Mouse (Mus musculus) Patski (cell line): ENCODE measurements around the gene Svep1. TPM values are rescaled to one million over a fixed set of nuclear protein-coding genes. Genes with fewer than 3 reads are reported as not detected.

Source experiments
- ATAC-seq: fragments of 100-300 bp; one replicate; pipeline ENCODE4 v1.8.0; 2021
- CTCF ChIA-PET: fragments of 350-600 bp; sonication (Branson Sonifier 250); formaldehyde crosslinking; loops from one replicate; lab custom pipeline; 2022; ENCODE audit warnings: inconsistent platforms; lab: Charles Lee
- POLR2A ChIA-PET: fragments of 350-600 bp; sonication (Branson Sonifier 250); formaldehyde crosslinking; loops from one replicate; lab custom pipeline; 2022; ENCODE audit warnings: antibody characterized with exemption, inconsistent platforms; lab: Charles Lee
- DNase-seq: peaks from one replicate; pipeline ENCODE4 v3.0.0-alpha.2; 2011; ENCODE audit warnings: low read depth, low spot score
- H3K27me3 ChIP-seq: fragments of 371-371 bp; one replicate; pipeline ENCODE4 v1.5.1; 2021
- CTCF ChIP-seq: fragments of 100-300 bp; IDR thresholded peaks from one replicate; pipeline ENCODE4 v1.5.1; 2021
- in situ Hi-C: fragments of 300-500 bp; cut with MboI; formaldehyde crosslinking; loops from 3 replicates; pipeline ENCODE4 v1.11.1; 2018; ENCODE audit warnings: low pct_unique_long_range_greater_than_20kb, mixed read lengths
- polyA plus RNA-seq: library from polyadenylated mRNA; unstranded; gene quantifications from one replicate; pipeline ENCODE4 v1.2.3, GENCODE M21; 2021

The Svep1 gene
- polyA plus RNA-seq, 1 experiment from 2014 or later = 1.6 TPM

GRCm38 (mm10) chr4:58055653-58056052 is 151.0 kb downstream of the Svep1 start:
- TF ChIP-seq CTCF = no peak
- no peak for DNase-seq
- ATAC-seq = no peak
- CTCF ChIA-PET = interaction anchor here (1.2 kb wide), 1 partner anchor 29 kb away, joined by 3 read pairs; no protein-coding TSS in a partner anchor
- H3K27me3 ChIP-seq = no peaks in the 10 kb centered on the region
- POLR2A ChIA-PET = interaction anchor here (0.8 kb wide), 1 partner anchor 23 kb away, joined by 4 read pairs; no protein-coding TSS in a partner anchor
- in situ Hi-C loops = no loop called here

GRCm38 (mm10) chr4:58054441-58054840 is 152.2 kb downstream of the Svep1 start:
- TF ChIP-seq CTCF = no peak
- H3K27me3 ChIP-seq = peaks cover 3% of the 10 kb centered on the region
- ChIA-PET POLR2A (no interaction called here), CTCF (no interaction called here)
- in situ Hi-C loops = no loop called here
- ATAC-seq (no peak), DNase-seq (no peak)

GRCm38 (mm10) chr4:58050746-58051145 is 155.9 kb downstream of the Svep1 start:
- peaks cover 3% of the 10 kb centered on the region for H3K27me3 ChIP-seq
- no peak for TF ChIP-seq CTCF
- POLR2A ChIA-PET = no interaction called here
- CTCF ChIA-PET = no interaction called here
- in situ Hi-C loops = no loop called here
- no peak for ATAC-seq
- no peak for DNase-seq

GRCm38 (mm10) chr4:58050276-58050675 is 156.4 kb downstream of the Svep1 start:
- DNase-seq (no peak), ATAC-seq (no peak)
- in situ Hi-C loops = no loop called here
- CTCF ChIA-PET = no interaction called here
- POLR2A ChIA-PET = no interaction called here
- TF ChIP-seq CTCF = no peak
- H3K27me3 ChIP-seq = peaks cover 3% of the 10 kb centered on the region

GRCm38 (mm10) chr4:58044833-58045232 is 161.8 kb downstream of the Svep1 start:
- in situ Hi-C loops = no loop called here
- POLR2A ChIA-PET = no interaction called here
- DNase-seq (no peak), ATAC-seq (no peak)
- CTCF ChIA-PET = no interaction called here
- H3K27me3 ChIP-seq = peaks cover under 1% of the 10 kb centered on the region
- no peak for TF ChIP-seq CTCF

GRCm38 (mm10) chr4:58044356-58044755 is 162.3 kb downstream of the Svep1 start:
- H3K27me3 ChIP-seq = no peaks in the 10 kb centered on the region
- in situ Hi-C loops = no loop called here

GRCm38 (mm10) chr4:58040093-58040492 is 166.6 kb downstream of the Svep1 start:
- H3K27me3 ChIP-seq = no peaks in the 10 kb centered on the region
- in situ Hi-C loops = no loop called here
- no peak for TF ChIP-seq CTCF
- POLR2A ChIA-PET = no interaction called here
- ATAC-seq (no peak), DNase-seq (no peak)
- CTCF ChIA-PET = no interaction called here

More at GRCm38 (mm10) chr4:58044356-58044755, 162.3 kb downstream of the Svep1 start:
- CTCF ChIA-PET = no interaction called here
- DNase-seq = no peak
- no peak for TF ChIP-seq CTCF
- ATAC-seq = no peak
- POLR2A ChIA-PET = no interaction called here

- DNase-seq = no peak
- H3K27me3 ChIP-seq = no peaks in the 10 kb centered on the region
Measured at GRCm38 (mm10) chr4:58037096-58037705, 169.5 kb downstream of the Svep1 start.

GRCm38 (mm10) chr4:58034663-58035062 is 172.0 kb downstream of the Svep1 start:
- POLR2A ChIA-PET = no interaction called here

More at GRCm38 (mm10) chr4:58037096-58037705, 169.5 kb downstream of the Svep1 start:
- CTCF ChIA-PET = no interaction called here
- no peak for ATAC-seq
- TF ChIP-seq CTCF = no peak
- POLR2A ChIA-PET = no interaction called here
- in situ Hi-C loops = no loop called here

GRCm38 (mm10) chr4:58032714-58033113 is 173.9 kb downstream of the Svep1 start:
- no peak for ATAC-seq
- POLR2A ChIA-PET = no interaction called here
- TF ChIP-seq CTCF = no peak
- DNase-seq = no peak
- H3K27me3 ChIP-seq = no peaks in the 10 kb centered on the region
- CTCF ChIA-PET = no interaction called here
- in situ Hi-C loops = no loop called here

More at GRCm38 (mm10) chr4:58034663-58035062, 172.0 kb downstream of the Svep1 start:
- no peak for TF ChIP-seq CTCF
- H3K27me3 ChIP-seq = no peaks in the 10 kb centered on the region
- CTCF ChIA-PET = no interaction called here
- DNase-seq (no peak), ATAC-seq (no peak)
- in situ Hi-C loops = no loop called here

- ATAC-seq = no peak
- no peaks in the 10 kb centered on the region for H3K27me3 ChIP-seq
- ChIA-PET POLR2A (no interaction called here), CTCF (interaction anchor here (1.1 kb wide), 1 partner anchor 10 kb away, joined by 3 read pairs; no protein-coding TSS in a partner anchor)
- no peak for TF ChIP-seq CTCF
- DNase-seq = no peak
- in situ Hi-C loops = no loop called here
Measured at GRCm38 (mm10) chr4:58009024-58009423, 197.6 kb downstream of the Svep1 start, which contains the start of gene Txndc8. Gene Txndc8, minus strand, starts transcription at chr4:58009124.

- DNase-seq (no peak), ATAC-seq (no peak)
- in situ Hi-C loops = no loop called here
- no peaks in the 10 kb centered on the region for H3K27me3 ChIP-seq
- POLR2A ChIA-PET = no interaction called here
- TF ChIP-seq CTCF = no peak
- CTCF ChIA-PET = interaction anchor here (1.5 kb wide), 1 partner anchor 20 kb away, joined by 3 read pairs; no protein-coding TSS in a partner anchor
Measured at GRCm38 (mm10) chr4:58003501-58003900, 203.2 kb downstream of the Svep1 start.

Other genes with a start within 250 kb of the Svep1 start
- not detected for gene Txndc8, start 197.7 kb downstream of the Svep1 start, polyA plus RNA-seq
- gene Musk, start 79.1 kb upstream of the Svep1 start, polyA plus RNA-seq = not detected